Mouse (Mus musculus) embryonic fibroblast, embryonic 13.5 days (primary cell): ENCODE results near the gene Qsox1.

Experiments
- CTCF ChIP-seq: IDR thresholded peaks from 2 replicates; pipeline ENCODE4 v1.5.1; 2011; ENCODE audit warnings: mild to moderate bottlenecking, control low read depth, low read length, moderate library complexity, borderline replicate concordance; ENCODE audit not compliant: insufficient read depth
- POLR2A ChIP-seq: IDR thresholded peaks from 2 replicates; pipeline ENCODE4 v1.6.1; 2011; ENCODE audit warnings: low read depth, mild to moderate bottlenecking, control low read depth, low read length, moderate library complexity

- TF ChIP-seq CTCF (no peak), POLR2A (no peak)
These were observed 81.5 kb downstream of the Qsox1 start for GRCm38 (mm10) chr1:155731156-155731555.
